Mouse (Mus musculus) C2C12 (cell line): ENCODE data around the gene Tpst2. TPM values are rescaled to one million over a fixed set of nuclear protein-coding genes. Genes with fewer than 3 reads are reported as not detected.

Experiments used
- H3K27me3 ChIP-seq: one replicate; pipeline ENCODE4 v1.6.1; 2011; ENCODE audit not compliant: control insufficient read depth, insufficient read depth, insufficient read length
- H3K36me3 ChIP-seq: one replicate; pipeline ENCODE4 v1.6.1; 2011; ENCODE audit not compliant: control insufficient read depth, insufficient read depth
- H3K4me3 ChIP-seq: one replicate; pipeline ENCODE4 v1.5.1; 2011; ENCODE audit warnings: mild to moderate bottlenecking, control low read depth; ENCODE audit not compliant: poor library complexity, insufficient read depth, severe bottlenecking
- H3K79me2 ChIP-seq: one replicate; pipeline ENCODE4 v1.6.1; 2011; ENCODE audit not compliant: control insufficient read depth, insufficient read depth
- H3K79me3 ChIP-seq: one replicate; pipeline ENCODE4 v1.6.1; 2011; ENCODE audit warnings: low read depth, control low read depth
- H3ac ChIP-seq: one replicate; pipeline ENCODE3; 2011; ENCODE audit warnings: low read depth; ENCODE audit not compliant: control insufficient read depth, insufficient read length
- CEBPB ChIP-seq: IDR thresholded peaks from one replicate; pipeline ENCODE4 v1.6.1; 2011; ENCODE audit warnings: low read depth, mild to moderate bottlenecking, control low read depth, moderate library complexity
- CTCF ChIP-seq: IDR thresholded peaks from one replicate; pipeline ENCODE4 v1.5.1; 2011; ENCODE audit not compliant: control insufficient read depth, insufficient read depth, insufficient read length
- FOSL1 ChIP-seq: IDR thresholded peaks from one replicate; pipeline ENCODE4 v1.8.0; 2011; ENCODE audit warnings: mild to moderate bottlenecking, low read length; ENCODE audit not compliant: poor library complexity, insufficient read depth, severe bottlenecking
- MAX ChIP-seq: IDR thresholded peaks from one replicate; pipeline ENCODE4 v1.6.1; 2011; ENCODE audit warnings: mild to moderate bottlenecking, control low read depth
- MYOD1 ChIP-seq: IDR thresholded peaks from one replicate; pipeline ENCODE4 v1.6.1; 2011; ENCODE audit warnings: low read depth; ENCODE audit not compliant: control insufficient read depth, insufficient read length
- MYOG ChIP-seq: IDR thresholded peaks from one replicate; pipeline ENCODE4 v1.6.1; 2011; ENCODE audit not compliant: control insufficient read depth, insufficient read length; ENCODE audit errors: extremely low read depth
- USF1 ChIP-seq: IDR thresholded peaks from one replicate; pipeline ENCODE4 v1.6.1; 2011; ENCODE audit warnings: low read depth, mild to moderate bottlenecking, control low read depth, moderate library complexity
- polyA plus RNA-seq: library from polyadenylated mRNA; unstranded; fragments of >200 nt; fragmentation: generic; extraction: Trizol; gene quantifications from one replicate; pipeline ENCODE4 v1.2.1, GENCODE M21; 2012; ENCODE audit warnings: missing spikeins

The Tpst2 gene
- polyA plus RNA-seq, 1 experiment = 155 TPM

DNA sequence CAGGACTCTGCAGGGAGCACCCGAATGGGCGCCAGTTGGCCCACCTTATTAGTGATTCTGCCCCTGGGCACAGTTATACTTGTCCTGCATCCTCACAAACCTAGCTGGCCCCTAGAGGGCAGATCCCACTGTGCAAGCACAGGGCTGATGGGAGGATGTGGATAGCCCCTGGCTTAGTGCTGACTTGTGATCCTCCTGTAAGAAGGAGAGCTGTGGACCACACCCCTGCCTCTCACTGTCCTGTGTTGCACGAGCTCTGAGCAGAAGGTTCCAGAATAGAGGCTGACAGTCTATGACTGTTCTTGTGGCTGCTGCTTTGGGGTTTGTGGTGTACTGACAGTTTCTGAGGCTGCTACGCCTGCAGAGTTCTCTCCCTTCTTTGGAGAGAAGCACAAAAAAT, 25.2 kb downstream of the Tpst2 start:
- Histone ChIP-seq H3K36me3 (peaks cover 71% of the 10 kb centered on the region), H3K79me3 (peaks cover 74% of the 10 kb centered on the region), H3K79me2 (peaks cover 99% of the 10 kb centered on the region), H3ac (no peak overlapping the region), H3K27me3 (no peaks in the 10 kb centered on the region), H3K4me3 (no peak overlapping the region)
- no peak for TF ChIP-seq CEBPB
- no peak for TF ChIP-seq MAX
- TF ChIP-seq USF1 = no peak
- no peak for TF ChIP-seq MYOD1
- TF ChIP-seq FOSL1 = no peak

DNA sequence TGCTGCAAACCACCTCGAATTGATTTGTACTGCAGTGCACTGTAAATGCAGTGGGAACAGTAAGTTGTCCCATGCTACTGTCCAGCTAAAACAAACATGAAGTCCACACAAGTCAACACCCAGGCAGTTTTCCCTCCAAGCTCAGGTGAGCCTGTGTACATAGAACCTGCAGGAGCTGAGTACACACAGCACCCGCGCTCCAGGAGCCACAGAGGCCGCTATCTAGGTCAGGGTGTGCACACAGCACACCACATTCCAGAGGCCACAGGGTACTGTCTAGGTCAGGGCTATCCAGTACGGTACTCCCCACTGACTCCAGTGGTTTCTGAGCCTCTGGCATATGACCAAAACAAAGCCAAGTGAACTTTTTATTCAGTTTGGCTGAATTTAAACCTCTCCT, 25.8 kb downstream of the Tpst2 start:
- no peaks in the 10 kb centered on the region for H3K27me3 ChIP-seq
- H3K36me3 ChIP-seq = peaks cover 73% of the 10 kb centered on the region
- no peak overlapping the region for H3ac ChIP-seq
- H3K4me3 ChIP-seq = no peak overlapping the region
- peaks cover 93% of the 10 kb centered on the region for H3K79me2 ChIP-seq
- TF ChIP-seq FOSL1 = no peak
- no peak for TF ChIP-seq MYOD1
- no peak for TF ChIP-seq MAX
- TF ChIP-seq CTCF = no peak
- TF ChIP-seq MYOG = no peak
- no peak for TF ChIP-seq CEBPB
- no peak for TF ChIP-seq USF1
- H3K79me3 ChIP-seq = peaks cover 71% of the 10 kb centered on the region

DNA sequence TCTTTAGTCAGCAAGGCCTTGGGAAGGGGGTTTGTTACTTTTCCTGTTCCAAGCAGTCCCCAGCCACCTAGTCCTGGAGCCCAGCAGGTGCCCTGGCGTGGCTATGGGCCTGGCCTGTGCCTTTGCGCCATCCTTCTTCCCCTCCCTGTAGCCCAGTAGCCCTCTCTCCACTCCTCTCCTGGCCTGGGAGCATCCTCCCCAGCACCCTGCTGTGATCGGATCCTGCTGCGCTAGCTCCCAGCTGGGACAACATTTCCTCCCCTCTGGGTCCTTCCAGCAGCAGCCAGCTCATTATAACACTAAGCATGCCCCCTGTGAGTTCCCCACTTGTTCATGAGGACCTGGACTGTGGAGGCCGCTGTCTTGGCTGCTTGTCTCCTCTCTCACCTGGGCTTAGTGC, 29.4 kb downstream of the Tpst2 start:
- peaks cover 84% of the 10 kb centered on the region for H3K36me3 ChIP-seq
- H3K79me3 ChIP-seq = peaks cover 37% of the 10 kb centered on the region
- no peaks in the 10 kb centered on the region for H3K27me3 ChIP-seq
- H3K4me3 ChIP-seq = no peak overlapping the region
- H3K79me2 ChIP-seq = peaks cover 64% of the 10 kb centered on the region
- H3ac ChIP-seq = no peak overlapping the region
- TF ChIP-seq FOSL1 (no peak), MYOD1 (no peak), MYOG (no peak), USF1 (no peak), MAX (no peak), CEBPB (no peak), CTCF (no peak)

DNA sequence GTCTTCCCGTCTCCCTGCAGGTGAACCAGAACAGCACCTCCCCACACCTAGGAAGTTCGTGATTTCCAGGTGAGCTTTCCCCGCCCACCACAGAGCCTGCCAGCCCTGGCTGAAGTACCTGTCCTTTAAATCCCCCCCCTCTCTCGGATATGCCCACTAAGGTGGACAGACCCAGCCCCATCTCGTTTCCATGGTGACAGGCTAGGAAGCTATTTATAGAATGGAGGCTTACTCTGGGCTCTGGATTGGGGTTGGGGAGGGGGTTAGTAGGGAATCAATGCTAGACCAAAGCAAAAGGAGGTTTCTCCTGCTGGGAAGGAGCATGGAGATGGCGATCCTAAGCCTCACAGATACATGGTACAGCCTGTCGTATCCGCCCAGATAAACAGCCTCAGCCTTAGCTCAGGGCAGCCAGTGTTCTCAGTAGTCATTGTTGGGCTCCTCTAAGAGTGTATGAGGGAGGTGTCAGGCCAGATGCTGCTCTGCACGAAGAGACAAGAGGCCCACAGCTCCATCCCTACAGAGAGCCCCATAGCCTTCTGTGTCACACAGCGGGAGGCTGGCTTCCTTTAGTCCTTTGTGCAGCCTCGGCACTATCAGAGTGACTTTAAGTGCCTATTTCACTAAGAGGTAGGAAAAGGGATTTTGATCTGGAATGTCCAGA, 36.9 kb downstream of the Tpst2 start:
- no peak overlapping the region for H3K4me3 ChIP-seq
- peaks cover 72% of the 10 kb centered on the region for H3K36me3 ChIP-seq

DNA sequence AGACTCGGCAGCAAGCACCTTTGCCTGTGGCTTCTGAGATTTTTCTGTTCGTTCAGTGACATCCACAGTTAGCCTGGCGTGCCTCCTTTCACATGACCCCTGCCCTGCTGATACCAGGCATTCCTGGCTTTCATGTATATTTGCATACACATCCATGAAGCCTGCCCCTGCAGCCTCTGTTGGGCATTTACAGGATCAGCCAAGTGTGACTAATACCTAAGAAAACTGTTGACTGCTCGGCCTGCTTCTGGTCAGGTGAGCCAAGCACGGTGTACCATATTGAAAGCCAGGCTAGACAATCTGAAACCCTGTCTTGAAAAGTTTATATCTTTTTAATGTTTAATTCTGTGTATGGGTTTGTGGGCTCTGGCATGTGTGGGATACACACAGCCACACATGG, 40.0 kb downstream of the Tpst2 start:
- Histone ChIP-seq H3K27me3 (no peaks in the 10 kb centered on the region), H3K79me2 (no peaks in the 10 kb centered on the region), H3ac (no peak overlapping the region), H3K36me3 (peaks cover 41% of the 10 kb centered on the region), H3K79me3 (no peaks in the 10 kb centered on the region), H3K4me3 (no peak overlapping the region)
- no peak for TF ChIP-seq USF1
- TF ChIP-seq CEBPB = no peak
- no peak for TF ChIP-seq MAX
- TF ChIP-seq MYOD1 = no peak
- TF ChIP-seq MYOG = no peak
- TF ChIP-seq CTCF = no peak
- no peak for TF ChIP-seq FOSL1

More for the DNA sequence above, 36.9 kb downstream of the Tpst2 start:
- Histone ChIP-seq H3K79me2 (peaks cover 7% of the 10 kb centered on the region), H3K79me3 (peaks cover 1% of the 10 kb centered on the region), H3ac (no peak overlapping the region), H3K27me3 (no peaks in the 10 kb centered on the region)
- TF ChIP-seq CEBPB (no peak), CTCF (no peak), USF1 (no peak), MAX (no peak), MYOD1 (no peak), MYOG (no peak), FOSL1 (no peak)
